Mouse (Mus musculus): ENCODE data around the gene Kpna4. TPM values are rescaled to one million over a fixed set of nuclear protein-coding genes. Genes with fewer than 3 reads are reported as not detected.

The Kpna4 gene
- polyA plus RNA-seq, 1 experiment from 2014 or later = 38.1 TPM

DNA sequence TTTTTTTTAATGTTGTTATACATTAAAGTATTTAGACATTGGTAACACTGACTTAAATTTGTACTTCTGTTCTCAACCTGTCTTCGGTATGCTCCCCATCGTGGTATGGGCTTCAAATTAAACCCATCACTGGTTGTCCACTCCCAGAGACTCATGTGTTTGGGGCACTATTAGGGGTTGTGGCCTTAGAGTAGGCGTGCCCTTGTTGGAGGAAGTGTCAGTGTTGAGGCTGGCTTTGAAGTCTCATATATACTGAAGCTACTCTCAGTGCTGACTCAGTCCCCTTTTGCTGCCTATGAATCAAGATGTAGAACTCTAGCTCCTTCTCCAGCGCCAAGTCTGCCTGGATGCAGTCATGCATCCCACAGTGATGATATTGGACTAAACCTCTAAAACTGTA lies 66.2 kb downstream of the Kpna4 start:
- no peak overlapping the region for H3K4me3 ChIP-seq (ENCODE audit: low read depth, low read length)
- no peaks in the 10 kb centered on the region for H3K4me1 ChIP-seq (ENCODE audit: control insufficient read depth, insufficient read depth, low read length)
- ATAC-seq (ENCODE audit: low read depth) = no peak
- H3K9me3 ChIP-seq (ENCODE audit: control insufficient read depth, low read length) = no peaks in the 10 kb centered on the region
- no peaks in the 10 kb centered on the region for H3K36me3 ChIP-seq (ENCODE audit: control insufficient read depth, insufficient read depth, low read length)
- 97% methylated on average over 4 of the region's 4 CpGs for WGBS
- no peak overlapping the region for H3K9ac ChIP-seq (replicated peaks; ENCODE audit: low read depth, low read length)
- H3K27ac ChIP-seq (ENCODE audit: low read depth, low read length) = no peak overlapping the region
- no peak overlapping the region for H3K4me2 ChIP-seq (ENCODE audit: low read depth, low read length)
- no peaks in the 10 kb centered on the region for H3K27me3 ChIP-seq (ENCODE audit: control insufficient read depth, insufficient read depth, low read length)

- H3K9me3 ChIP-seq (ENCODE audit: control insufficient read depth, low read length) = no peaks in the 10 kb centered on the region
- H3K4me3 ChIP-seq (ENCODE audit: low read depth, low read length) = no peak overlapping the region
- no peak overlapping the region for H3K9ac ChIP-seq (replicated peaks; ENCODE audit: low read depth, low read length)
- whole genome bisulfite sequencing = 89% methylated on average over 3 of the region's 3 CpGs
- H3K36me3 ChIP-seq (ENCODE audit: control insufficient read depth, insufficient read depth, low read length) = no peaks in the 10 kb centered on the region
- no peak overlapping the region for H3K27ac ChIP-seq (ENCODE audit: low read depth, low read length)
- H3K4me2 ChIP-seq (ENCODE audit: low read depth, low read length) = no peak overlapping the region
- H3K4me1 ChIP-seq (ENCODE audit: control insufficient read depth, insufficient read depth, low read length) = no peaks in the 10 kb centered on the region
- H3K27me3 ChIP-seq (ENCODE audit: control insufficient read depth, insufficient read depth, low read length) = no peaks in the 10 kb centered on the region
- no peak for ATAC-seq (ENCODE audit: low read depth)
Observed at GRCm38 (mm10) chr3:69055871-69056270, 71.0 kb downstream of the Kpna4 start.

DNA sequence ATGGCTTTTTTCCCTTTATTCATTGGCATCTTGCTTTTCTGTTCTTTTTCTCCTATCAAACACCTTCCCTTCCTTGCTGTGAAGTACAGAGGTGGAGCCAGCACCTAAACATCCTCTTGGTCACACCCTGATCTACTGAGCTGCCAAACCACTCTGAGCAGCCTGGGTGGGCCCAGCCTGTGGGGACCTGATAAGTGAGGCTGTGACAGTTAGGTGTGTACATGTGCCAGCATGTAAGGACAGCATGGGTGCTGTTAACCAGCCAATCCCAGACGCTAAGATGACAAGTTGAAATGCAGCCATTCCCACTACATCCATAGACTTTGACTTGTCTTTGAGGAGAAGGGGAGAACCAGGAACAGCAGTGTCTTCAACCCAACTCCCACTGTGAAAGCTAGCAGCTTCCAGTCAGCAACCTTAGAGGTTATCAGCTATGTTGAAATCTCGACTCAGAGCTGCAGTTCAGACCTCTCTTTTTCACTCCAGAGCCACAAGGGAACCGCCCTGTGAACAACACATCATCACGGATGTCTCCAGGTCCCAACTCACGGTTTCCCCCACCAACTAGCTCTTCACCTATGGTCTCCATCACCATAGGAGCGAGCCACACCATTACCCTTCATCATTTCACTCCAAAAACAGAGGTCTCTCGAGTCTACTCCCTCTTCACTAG lies 72.0 kb downstream of the Kpna4 start:
- no peaks in the 10 kb centered on the region for H3K27me3 ChIP-seq (ENCODE audit: control insufficient read depth, insufficient read depth, low read length)
- no peak for ATAC-seq (ENCODE audit: low read depth)
- H3K4me3 ChIP-seq (ENCODE audit: low read depth, low read length) = no peak overlapping the region
- H3K9ac ChIP-seq (replicated peaks; ENCODE audit: low read depth, low read length) = no peak overlapping the region
- H3K36me3 ChIP-seq (ENCODE audit: control insufficient read depth, insufficient read depth, low read length) = no peaks in the 10 kb centered on the region
- H3K9me3 ChIP-seq (ENCODE audit: control insufficient read depth, low read length) = no peaks in the 10 kb centered on the region
- no peak overlapping the region for H3K4me2 ChIP-seq (ENCODE audit: low read depth, low read length)
- H3K4me1 ChIP-seq (ENCODE audit: control insufficient read depth, insufficient read depth, low read length) = no peaks in the 10 kb centered on the region
- 93% methylated on average over 7 of the region's 7 CpGs for WGBS
- no peak overlapping the region for H3K27ac ChIP-seq (ENCODE audit: low read depth, low read length)

DNA sequence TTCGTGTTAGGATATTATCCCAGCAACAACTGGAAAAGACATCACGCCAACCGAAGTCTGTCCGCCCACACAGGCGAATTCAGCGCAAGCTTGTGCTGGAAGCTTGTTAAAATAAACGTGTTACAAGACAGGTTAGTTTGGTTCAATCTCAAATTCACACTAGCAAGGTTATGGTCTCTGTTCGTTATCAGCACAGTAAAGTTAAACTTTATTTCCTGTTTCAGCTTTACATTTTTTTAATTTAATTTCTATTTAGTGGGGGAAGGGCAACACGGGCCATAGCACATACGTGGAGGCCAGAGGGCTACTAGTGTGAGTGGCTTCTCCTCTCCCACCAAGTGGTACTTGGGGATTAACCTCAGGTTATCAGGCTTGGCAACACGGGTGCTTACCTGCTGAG lies 75.0 kb downstream of the Kpna4 start:
- no peak overlapping the region for H3K4me2 ChIP-seq (ENCODE audit: low read depth, low read length)
- no peaks in the 10 kb centered on the region for H3K36me3 ChIP-seq (ENCODE audit: control insufficient read depth, insufficient read depth, low read length)
- no peaks in the 10 kb centered on the region for H3K27me3 ChIP-seq (ENCODE audit: control insufficient read depth, insufficient read depth, low read length)
- ATAC-seq (ENCODE audit: low read depth) = no peak
- WGBS = 92% methylated on average over 11 of the region's 11 CpGs
- H3K9ac ChIP-seq (replicated peaks; ENCODE audit: low read depth, low read length) = no peak overlapping the region
- H3K4me3 ChIP-seq (ENCODE audit: low read depth, low read length) = no peak overlapping the region
- H3K4me1 ChIP-seq (ENCODE audit: control insufficient read depth, insufficient read depth, low read length) = no peaks in the 10 kb centered on the region
- no peaks in the 10 kb centered on the region for H3K9me3 ChIP-seq (ENCODE audit: control insufficient read depth, low read length)
- no peak overlapping the region for H3K27ac ChIP-seq (ENCODE audit: low read depth, low read length)

- Histone ChIP-seq H3K4me1 (ENCODE audit: control insufficient read depth, insufficient read depth, low read length) (no peaks in the 10 kb centered on the region), H3K4me3 (ENCODE audit: low read depth, low read length) (no peak overlapping the region), H3K36me3 (ENCODE audit: control insufficient read depth, insufficient read depth, low read length) (no peaks in the 10 kb centered on the region), H3K27me3 (ENCODE audit: control insufficient read depth, insufficient read depth, low read length) (no peaks in the 10 kb centered on the region), H3K27ac (ENCODE audit: low read depth, low read length) (no peak overlapping the region), H3K9ac (replicated peaks; ENCODE audit: low read depth, low read length) (no peak overlapping the region), H3K4me2 (ENCODE audit: low read depth, low read length) (no peak overlapping the region), H3K9me3 (ENCODE audit: control insufficient read depth, low read length) (no peaks in the 10 kb centered on the region)
- no peak for ATAC-seq (ENCODE audit: low read depth)
- 54% methylated on average over 6 of the region's 6 CpGs for WGBS
Observed at GRCm38 (mm10) chr3:69049011-69049410, 77.9 kb downstream of the Kpna4 start.

DNA sequence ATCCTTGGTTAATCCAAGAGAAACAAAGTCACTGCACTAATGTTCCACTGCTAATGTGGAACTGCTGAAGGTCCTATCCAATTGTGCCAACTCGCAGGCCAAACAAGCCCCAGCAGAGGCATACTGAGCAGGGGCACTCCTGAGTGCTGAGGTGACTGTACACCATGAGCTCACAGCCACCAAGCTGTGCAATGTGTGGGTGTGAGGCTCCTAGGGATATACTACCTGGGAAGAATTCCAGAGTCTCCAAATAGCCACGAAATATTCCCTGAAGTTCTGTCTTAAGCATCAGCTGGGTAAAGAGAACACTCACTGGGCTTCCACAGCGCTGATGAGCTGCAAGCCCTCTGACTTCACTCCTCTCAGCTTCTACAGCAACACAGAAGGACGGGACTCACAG lies 79.2 kb downstream of the Kpna4 start:
- Histone ChIP-seq H3K27me3 (ENCODE audit: control insufficient read depth, insufficient read depth, low read length) (no peaks in the 10 kb centered on the region), H3K4me3 (ENCODE audit: low read depth, low read length) (no peak overlapping the region), H3K9me3 (ENCODE audit: control insufficient read depth, low read length) (no peaks in the 10 kb centered on the region), H3K36me3 (ENCODE audit: control insufficient read depth, insufficient read depth, low read length) (no peaks in the 10 kb centered on the region), H3K9ac (replicated peaks; ENCODE audit: low read depth, low read length) (no peak overlapping the region), H3K27ac (ENCODE audit: low read depth, low read length) (no peak overlapping the region), H3K4me2 (ENCODE audit: low read depth, low read length) (no peak overlapping the region), H3K4me1 (ENCODE audit: control insufficient read depth, insufficient read depth, low read length) (0 out of 2 replicates have a peak, but pooled peaks cover 3% of the 10 kb centered on the region)
- ATAC-seq (ENCODE audit: low read depth) = no peak
- WGBS = 86% methylated on average over 4 of the region's 4 CpGs

DNA sequence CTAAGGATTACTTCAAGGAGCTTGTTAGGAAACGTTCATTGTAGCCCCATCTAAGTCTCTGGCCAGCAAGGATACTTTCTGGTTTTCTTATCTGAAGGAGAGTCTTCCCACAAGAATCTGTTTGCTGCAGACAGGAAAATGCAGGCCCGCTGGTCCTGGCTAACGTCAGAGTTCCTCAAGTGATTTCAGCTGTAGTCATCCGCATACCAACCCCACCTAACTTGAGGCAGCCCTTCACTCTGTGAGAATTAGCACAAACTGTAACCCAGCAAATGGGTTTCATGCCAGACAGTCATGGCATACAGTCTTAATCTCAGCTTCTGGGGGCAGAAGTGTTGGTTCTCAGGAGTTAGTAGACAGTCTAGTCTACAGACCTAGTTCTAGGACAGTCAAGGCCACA lies 80.4 kb downstream of the Kpna4 start:
- Histone ChIP-seq H3K4me2 (ENCODE audit: low read depth, low read length) (no peak overlapping the region), H3K27ac (ENCODE audit: low read depth, low read length) (no peak overlapping the region), H3K4me3 (ENCODE audit: low read depth, low read length) (no peak overlapping the region), H3K9me3 (ENCODE audit: control insufficient read depth, low read length) (no peaks in the 10 kb centered on the region), H3K36me3 (ENCODE audit: control insufficient read depth, insufficient read depth, low read length) (no peaks in the 10 kb centered on the region), H3K9ac (replicated peaks; ENCODE audit: low read depth, low read length) (no peak overlapping the region), H3K4me1 (ENCODE audit: control insufficient read depth, insufficient read depth, low read length) (0 out of 2 replicates have a peak, but pooled peaks cover 3% of the 10 kb centered on the region), H3K27me3 (ENCODE audit: control insufficient read depth, insufficient read depth, low read length) (no peaks in the 10 kb centered on the region)
- ATAC-seq (ENCODE audit: low read depth) = no peak
- WGBS = 79% methylated on average over 4 of the region's 4 CpGs

- H3K36me3 ChIP-seq (ENCODE audit: control insufficient read depth, insufficient read depth, low read length) = no peaks in the 10 kb centered on the region
- no peaks in the 10 kb centered on the region for H3K9me3 ChIP-seq (ENCODE audit: control insufficient read depth, low read length)
- no peak overlapping the region for H3K9ac ChIP-seq (replicated peaks; ENCODE audit: low read depth, low read length)
- peak overlapping the region; percentile 79; the same call in 1 of the 2 replicates for H3K4me3 ChIP-seq (ENCODE audit: low read depth, low read length)
- 24% methylated on average over 13 of the region's 13 CpGs for WGBS
- H3K27me3 ChIP-seq (ENCODE audit: control insufficient read depth, insufficient read depth, low read length) = no peaks in the 10 kb centered on the region
- H3K4me1 ChIP-seq (ENCODE audit: control insufficient read depth, insufficient read depth, low read length) = 0 out of 2 replicates have a peak, but pooled peaks cover 3% of the 10 kb centered on the region
- no peak overlapping the region for H3K27ac ChIP-seq (ENCODE audit: low read depth, low read length)
- ATAC-seq (ENCODE audit: low read depth) = no peak
- peak overlapping the region; percentile 93 for H3K4me2 ChIP-seq (ENCODE audit: low read depth, low read length)
Observed at GRCm38 (mm10) chr3:69045750-69046149, 81.2 kb downstream of the Kpna4 start.

- no peaks in the 10 kb centered on the region for H3K36me3 ChIP-seq (ENCODE audit: control insufficient read depth, insufficient read depth, low read length)
- no peaks in the 10 kb centered on the region for H3K27me3 ChIP-seq (ENCODE audit: control insufficient read depth, insufficient read depth, low read length)
- H3K27ac ChIP-seq (ENCODE audit: low read depth, low read length) = peak overlapping the region; percentile 84
- 0 out of 2 replicates have a peak, but pooled peaks cover 3% of the 10 kb centered on the region for H3K4me1 ChIP-seq (ENCODE audit: control insufficient read depth, insufficient read depth, low read length)
- WGBS = 4% methylated on average over 9 of the region's 9 CpGs
- peak overlapping the region; percentile 88 for H3K9ac ChIP-seq (replicated peaks; ENCODE audit: low read depth, low read length)
- peak; percentile 13 for ATAC-seq (ENCODE audit: low read depth)
- no peaks in the 10 kb centered on the region for H3K9me3 ChIP-seq (ENCODE audit: control insufficient read depth, low read length)
- peak overlapping the region; percentile 93 for H3K4me2 ChIP-seq (ENCODE audit: low read depth, low read length)
- peak overlapping the region; percentile 79 for H3K4me3 ChIP-seq (ENCODE audit: low read depth, low read length)
Observed at GRCm38 (mm10) chr3:69045400-69045703, 81.6 kb downstream of the Kpna4 start.
